Mouse (Mus musculus) bone marrow macrophage, adult 2 months (primary cell): ENCODE data around the gene St14. TPM values are rescaled to one million over a fixed set of nuclear protein-coding genes. Genes with fewer than 3 reads are reported as not detected.

Experiments
- H3K27ac ChIP-seq: 2 replicates; pipeline ENCODE4 v1.5.1; 2012; ENCODE audit warnings: low read depth, low read length; ENCODE audit not compliant: insufficient read depth
- H3K4me1 ChIP-seq: 2 replicates; pipeline ENCODE4 v1.6.1; 2012; ENCODE audit warnings: low read length; ENCODE audit not compliant: control insufficient read depth, insufficient read depth
- H3K4me3 ChIP-seq: 2 replicates; pipeline ENCODE4 v1.5.1; 2012; ENCODE audit warnings: mild to moderate bottlenecking, low read length, moderate library complexity; ENCODE audit not compliant: insufficient read depth
- CTCF ChIP-seq: IDR thresholded peaks from 2 replicates; pipeline ENCODE4 v1.5.1; 2012; ENCODE audit warnings: low read depth, mild to moderate bottlenecking, low read length, moderate library complexity
- POLR2A ChIP-seq: IDR thresholded peaks from 2 replicates; pipeline ENCODE4 v1.6.1; 2012; ENCODE audit warnings: mild to moderate bottlenecking, low read depth, low read length, borderline replicate concordance
- polyA plus RNA-seq: library from polyadenylated mRNA; stranded (reverse); fragments of >200 nt; gene quantifications from 2 replicates; pipeline ENCODE4 v1.2.4, GENCODE M21; 2012; ENCODE audit not compliant: missing spikeins, insufficient read depth, insufficient read length

The St14 gene
- polyA plus RNA-seq, 1 experiment = 1.4 TPM

- no peak for TF ChIP-seq CTCF
- no peak for TF ChIP-seq POLR2A
- Histone ChIP-seq H3K4me3 (no peak overlapping the region), H3K27ac (no peak overlapping the region)
Observed at GRCm38 (mm10) chr9:31126079-31126478, 5.6 kb downstream of the St14 start.

GRCm38 (mm10) chr9:31122464-31123030 is 9.1 kb downstream of the St14 start:
- Histone ChIP-seq H3K27ac (no peak overlapping the region), H3K4me1 (peaks cover 14% of the 10 kb centered on the region), H3K4me3 (no peak overlapping the region)
- no peak for TF ChIP-seq CTCF

More at GRCm38 (mm10) chr9:31126079-31126478, 5.6 kb downstream of the St14 start:
- H3K4me1 ChIP-seq = peaks cover 11% of the 10 kb centered on the region

- no peak overlapping the region for H3K27ac ChIP-seq
- H3K4me3 ChIP-seq = no peak overlapping the region
- no peak for TF ChIP-seq CTCF
- TF ChIP-seq POLR2A = no peak
- peaks cover 9% of the 10 kb centered on the region for H3K4me1 ChIP-seq
Observed at GRCm38 (mm10) chr9:31120533-31120915, 11.1 kb downstream of the St14 start.

- no peak overlapping the region for H3K4me3 ChIP-seq
- TF ChIP-seq POLR2A (no peak), CTCF (no peak)
- H3K4me1 ChIP-seq = peaks cover 9% of the 10 kb centered on the region
- no peak overlapping the region for H3K27ac ChIP-seq
Observed at GRCm38 (mm10) chr9:31119882-31120532, 11.6 kb downstream of the St14 start.

DNA sequence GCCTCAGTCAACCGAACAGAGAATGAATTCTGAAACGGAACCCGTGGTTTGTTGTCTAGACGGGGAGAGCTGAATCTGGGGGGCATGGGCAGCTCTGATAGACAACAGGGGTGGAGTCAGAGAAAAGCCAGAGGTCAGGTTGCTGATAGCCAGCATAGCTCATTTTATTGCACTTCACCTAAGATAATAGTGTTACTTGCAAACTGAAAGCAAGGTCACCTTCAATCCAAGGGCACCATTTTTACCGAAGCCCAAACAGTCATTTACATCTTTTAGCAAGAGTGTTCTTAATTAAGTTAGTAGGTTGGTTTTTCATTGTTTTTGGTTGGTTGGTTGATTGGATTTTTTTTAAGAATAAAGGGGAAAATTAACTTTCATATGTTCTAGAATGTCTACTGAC is 12.2 kb downstream of the St14 start:
- H3K4me3 ChIP-seq = no peak overlapping the region
- H3K4me1 ChIP-seq = peaks cover 9% of the 10 kb centered on the region
- TF ChIP-seq CTCF (no peak), POLR2A (no peak)
- no peak overlapping the region for H3K27ac ChIP-seq

DNA sequence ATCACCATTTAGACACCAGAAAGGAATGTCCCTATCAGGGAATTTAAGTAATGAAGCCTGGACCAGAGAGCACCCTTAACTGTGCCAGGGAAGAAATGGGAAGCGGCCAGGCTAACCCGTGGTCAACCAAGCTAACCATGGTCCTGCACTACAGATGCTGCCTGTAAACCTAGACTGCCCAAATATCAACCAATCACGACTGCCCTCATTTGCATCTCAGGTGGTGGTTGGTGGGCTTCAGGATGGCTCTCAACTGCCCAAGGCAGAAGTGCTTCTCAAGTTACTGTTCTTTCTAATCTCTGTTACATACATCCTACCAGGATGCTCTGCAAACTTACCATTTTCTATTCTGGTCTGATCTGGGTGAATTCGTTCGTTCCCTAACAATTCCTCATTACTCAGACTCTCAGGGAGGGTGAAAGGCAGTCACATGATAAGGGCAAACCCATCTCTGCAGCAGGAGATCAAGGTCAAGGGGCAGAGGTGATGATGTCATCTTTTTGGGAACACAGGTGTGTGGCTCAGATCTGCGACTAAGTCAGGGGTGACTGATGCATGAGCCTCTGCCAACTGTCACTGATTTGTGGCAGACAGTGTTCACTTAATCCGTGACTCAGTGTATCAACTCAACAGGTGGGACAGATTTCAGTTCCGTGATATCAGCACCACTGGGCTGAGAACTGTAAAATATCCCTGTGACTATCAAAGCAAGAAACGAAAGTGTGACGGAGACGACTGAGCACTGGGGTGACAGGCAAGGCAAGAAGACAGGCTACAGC is 12.9 kb downstream of the St14 start:
- Histone ChIP-seq H3K4me1 (peaks cover 9% of the 10 kb centered on the region), H3K4me3 (no peak overlapping the region), H3K27ac (no peak overlapping the region)
- TF ChIP-seq POLR2A (no peak), CTCF (no peak)

- H3K27ac ChIP-seq = no peak overlapping the region
- no peak for TF ChIP-seq CTCF
- TF ChIP-seq POLR2A = no peak
- H3K4me1 ChIP-seq = peaks cover 9% of the 10 kb centered on the region
- H3K4me3 ChIP-seq = no peak overlapping the region
Observed at GRCm38 (mm10) chr9:31117488-31117887, 14.2 kb downstream of the St14 start.

GRCm38 (mm10) chr9:31117088-31117487 is 14.6 kb downstream of the St14 start:
- peaks cover 9% of the 10 kb centered on the region for H3K4me1 ChIP-seq
- no peak overlapping the region for H3K27ac ChIP-seq
- no peak overlapping the region for H3K4me3 ChIP-seq
- TF ChIP-seq CTCF (no peak), POLR2A (no peak)

- Histone ChIP-seq H3K4me3 (no peak overlapping the region), H3K27ac (no peak overlapping the region), H3K4me1 (peaks cover 9% of the 10 kb centered on the region)
- TF ChIP-seq POLR2A (no peak), CTCF (no peak)
Observed at GRCm38 (mm10) chr9:31115586-31115985, 16.1 kb downstream of the St14 start.

DNA sequence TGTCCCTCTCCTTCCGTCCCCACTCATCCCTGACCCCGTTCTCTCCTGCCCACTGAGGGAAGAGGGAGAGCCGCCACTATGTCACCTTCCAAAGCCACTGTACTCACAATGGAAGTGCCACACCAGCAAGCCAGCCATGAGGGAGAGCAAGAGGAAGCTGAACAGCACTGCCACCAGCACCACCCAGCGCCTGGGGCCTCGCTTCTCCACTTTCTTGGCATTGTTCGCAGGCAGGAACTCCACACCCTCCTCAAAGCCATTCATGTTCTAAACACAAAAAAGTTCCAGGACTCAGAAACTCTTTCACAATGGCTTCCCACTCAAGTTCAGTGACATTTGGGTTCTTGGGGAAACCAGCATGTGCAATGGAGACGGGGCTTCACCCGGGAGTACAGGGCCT is 23.2 kb downstream of the St14 start:
- TF ChIP-seq CTCF (no peak), POLR2A (no peak)

More for the DNA sequence above, 23.2 kb downstream of the St14 start:
- Histone ChIP-seq H3K4me1 (no peaks in the 10 kb centered on the region), H3K4me3 (no peak overlapping the region), H3K27ac (no peak overlapping the region)
